18 mouse cellular contexts compared by ENCODE assay signal in the genomic region with DNA sequence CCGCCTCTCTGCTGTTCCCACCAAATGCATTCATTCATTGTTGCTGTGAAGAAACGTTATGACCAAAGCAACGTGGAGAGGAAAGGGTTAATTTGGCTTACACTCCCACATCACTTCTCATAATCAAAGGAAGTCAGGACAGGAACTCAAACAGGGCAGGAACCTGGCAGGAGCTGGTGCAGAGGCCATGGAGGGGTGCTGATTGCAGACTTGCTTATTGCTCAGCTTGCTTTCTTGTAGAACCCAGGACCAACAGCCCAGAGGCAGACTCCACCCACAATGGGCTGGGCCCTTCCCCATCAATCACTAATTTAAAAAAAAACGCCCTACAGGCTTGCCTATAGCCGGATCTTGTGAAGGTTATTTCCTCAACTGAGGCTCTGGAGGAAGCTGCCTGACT. TPM values are rescaled to one million over a fixed set of nuclear protein-coding genes. Genes with fewer than 3 reads are reported as not detected.
"Had no signal": no experiment of that assay in that cellular context is flagged by ENCODE, and none has a peak within 500 bp of the region (broad histone marks: within the 10 kb centered on the region; RNA-seq: fewer than 3 reads in every experiment).

No protein-coding gene starts in this region.

- H3K4me2 ChIP-seq: limb, embryonic 15.5 days; liver, embryonic 13.5 days; midbrain, embryonic 13.5 days had no signal

- H3K4me1 ChIP-seq: limb, embryonic 15.5 days; liver, embryonic 13.5 days; midbrain, embryonic 13.5 days had no signal

- H3K9ac ChIP-seq: limb, embryonic 15.5 days; liver, embryonic 13.5 days; liver, postnatal 0 days; midbrain, embryonic 13.5 days had no signal

- H3K4me3 ChIP-seq: limb, embryonic 15.5 days; liver, embryonic 13.5 days; midbrain, embryonic 13.5 days had no signal

- H3K27ac ChIP-seq: kidney, postnatal 0 days; limb, embryonic 15.5 days; liver, embryonic 13.5 days; midbrain, embryonic 13.5 days; stomach, postnatal 0 days had no signal

- H3K27me3 ChIP-seq: limb, embryonic 15.5 days; liver, embryonic 13.5 days; midbrain, embryonic 13.5 days had no signal

- DNase-seq: layer of hippocampus, adult 9-11 months; layer of hippocampus, postnatal 36 days; liver, embryonic 13.5 days; liver, postnatal 0 days; right cerebral cortex, postnatal 14 days; thymus, postnatal 4 days had no signal

- H3K36me3 ChIP-seq: limb, embryonic 15.5 days; liver, embryonic 13.5 days; midbrain, embryonic 13.5 days had no signal

- ATAC-seq: intestine, postnatal 0 days; liver, postnatal 0 days; midbrain, embryonic 13.5 days had no signal

- H3K9me3 ChIP-seq: limb, embryonic 15.5 days; liver, embryonic 13.5 days; midbrain, embryonic 13.5 days had no signal

RNA-seq across cellular contexts. Expression of a gene that starts 6.6 kb away (rescaled TPM):
- total RNA-seq: layer of hippocampus, postnatal 36 days; left cerebral cortex, postnatal 14 days; megakaryocyte progenitor cell, adult 5-6 weeks; midbrain, postnatal 0 days had no signal
- polyA plus RNA-seq: intestine, postnatal 0 days; kidney, postnatal 0 days; limb, embryonic 11.5 days; limb, embryonic 15.5 days; liver, embryonic 13.5 days; liver, postnatal 0 days; midbrain, embryonic 13.5 days; neural tube, embryonic 14.5 days; small intestine, adult 2 months; stomach, postnatal 0 days had no signal

RNA-seq across cellular contexts. Expression of a gene that starts 6.7 kb away (rescaled TPM):
- polyA plus RNA-seq: intestine, postnatal 0 days; kidney, postnatal 0 days; limb, embryonic 11.5 days; limb, embryonic 15.5 days; liver, embryonic 13.5 days; liver, postnatal 0 days; midbrain, embryonic 13.5 days; stomach, postnatal 0 days had no signal

RNA-seq across cellular contexts. Expression of a gene that starts 18.8 kb away (rescaled TPM):
- total RNA-seq: left cerebral cortex, postnatal 14 days; megakaryocyte progenitor cell, adult 5-6 weeks; midbrain, postnatal 0 days had no signal
- polyA plus RNA-seq: intestine, postnatal 0 days; kidney, postnatal 0 days; limb, embryonic 11.5 days; limb, embryonic 15.5 days; liver, embryonic 13.5 days; liver, postnatal 0 days; midbrain, embryonic 13.5 days; midbrain, postnatal 0 days; neural tube, embryonic 14.5 days; small intestine, adult 2 months; stomach, postnatal 0 days had no signal

RNA-seq across cellular contexts. Expression of a gene that starts 20.1 kb away (rescaled TPM):
- total RNA-seq: layer of hippocampus, adult 18-20 months; layer of hippocampus, postnatal 36 days; left cerebral cortex, postnatal 14 days; megakaryocyte progenitor cell, adult 5-6 weeks; midbrain, postnatal 0 days had no signal
- polyA plus RNA-seq: intestine, postnatal 0 days; kidney, postnatal 0 days; limb, embryonic 11.5 days; limb, embryonic 15.5 days; liver, embryonic 13.5 days; liver, postnatal 0 days; midbrain, embryonic 13.5 days; midbrain, postnatal 0 days; neural tube, embryonic 14.5 days; stomach, postnatal 0 days had no signal

RNA-seq across cellular contexts. Expression of a gene that starts 43.0 kb away (rescaled TPM):
- total RNA-seq: layer of hippocampus, adult 18-20 months; layer of hippocampus, postnatal 36 days; left cerebral cortex, postnatal 14 days; megakaryocyte progenitor cell, adult 5-6 weeks; midbrain, postnatal 0 days had no signal
- polyA plus RNA-seq: intestine, postnatal 0 days; kidney, postnatal 0 days; limb, embryonic 11.5 days; limb, embryonic 15.5 days; liver, embryonic 13.5 days; liver, postnatal 0 days; midbrain, embryonic 13.5 days; midbrain, postnatal 0 days; neural tube, embryonic 14.5 days; small intestine, adult 2 months; stomach, postnatal 0 days had no signal
